Mouse (Mus musculus): ENCODE measurements around the gene Zfyve28. TPM values are rescaled to one million over a fixed set of nuclear protein-coding genes. Genes with fewer than 3 reads are reported as not detected.

Zfyve28 gene
- total and polyA plus RNA-seq, 2 experiments from 2014 or later = 3.0 to 10.1 TPM

DNA sequence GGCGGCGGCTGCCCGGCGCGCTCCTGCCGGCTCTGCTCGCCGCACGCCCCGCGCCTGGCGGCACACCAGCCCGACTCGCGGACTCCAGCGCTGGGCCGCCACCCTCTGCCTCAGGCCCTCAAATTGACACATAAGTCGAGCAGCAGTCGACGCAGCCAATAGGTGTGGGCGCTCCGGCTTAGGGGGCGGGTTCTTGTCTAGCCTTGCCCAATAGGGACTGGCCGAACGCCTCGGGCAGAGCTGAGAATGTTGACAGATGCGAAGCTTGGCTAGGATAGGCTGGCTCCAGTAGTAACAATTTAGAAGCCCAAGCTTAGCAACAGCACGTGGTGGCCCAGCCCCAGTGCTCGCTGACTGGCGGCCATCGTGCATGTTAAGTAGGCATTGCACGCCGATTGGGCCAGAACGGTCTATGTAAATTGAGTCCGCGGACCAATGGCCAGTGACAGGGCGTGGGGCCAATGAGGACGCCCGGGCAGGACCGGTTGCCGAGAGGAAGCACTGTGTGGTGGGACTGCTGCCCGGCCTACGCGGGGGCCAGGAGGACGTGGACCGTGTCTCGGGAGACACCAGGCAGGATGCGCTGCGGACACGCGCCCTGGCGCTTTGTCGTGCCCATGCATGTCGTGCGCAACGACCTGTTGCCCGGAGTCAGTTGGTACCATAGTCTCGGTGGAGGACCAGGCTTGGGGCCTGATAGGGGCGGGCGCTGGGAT, 100.5 kb downstream of the Zfyve28 start, which contains the start of gene Mxd4:
Mxd4 (minus strand) TSS at position 120 of the 716 bp plus-strand sequence.
- ATAC-seq (peak; percentile 99), DNase-seq (ENCODE audit: low spot score) (peak; percentile 100)
- under 1% methylated on average over 58 of the region's 60 CpGs for WGBS
- H3K36me3 ChIP-seq (ENCODE audit: insufficient read depth, low read length) = no peaks in the 10 kb centered on the region; the same call in 1 of the 2 replicates
- H3K9me3 ChIP-seq (ENCODE audit: low read length) = no peaks in the 10 kb centered on the region
- H3K4me2 ChIP-seq (ENCODE audit: low read depth, low read length) = peak within 1 kb of the TSS; percentile 87
- peak within 1 kb of the TSS; percentile 97 for H3K27ac ChIP-seq
- H3K4me3 ChIP-seq (ENCODE audit: low read length) = peak within 1 kb of the TSS; percentile 82
- peaks cover 37% of the 10 kb centered on the region for H3K4me1 ChIP-seq (ENCODE audit: insufficient read depth, low read length)
- H3K27me3 ChIP-seq (ENCODE audit: insufficient read depth, low read length) = no peaks in the 10 kb centered on the region
- no peak for TF ChIP-seq CTCF (IDR thresholded peaks at IDR 0.05; ENCODE audit: low read depth)
- H3K9ac ChIP-seq (replicated peaks; ENCODE audit: low read length) = peak within 1 kb of the TSS; percentile 79

DNA sequence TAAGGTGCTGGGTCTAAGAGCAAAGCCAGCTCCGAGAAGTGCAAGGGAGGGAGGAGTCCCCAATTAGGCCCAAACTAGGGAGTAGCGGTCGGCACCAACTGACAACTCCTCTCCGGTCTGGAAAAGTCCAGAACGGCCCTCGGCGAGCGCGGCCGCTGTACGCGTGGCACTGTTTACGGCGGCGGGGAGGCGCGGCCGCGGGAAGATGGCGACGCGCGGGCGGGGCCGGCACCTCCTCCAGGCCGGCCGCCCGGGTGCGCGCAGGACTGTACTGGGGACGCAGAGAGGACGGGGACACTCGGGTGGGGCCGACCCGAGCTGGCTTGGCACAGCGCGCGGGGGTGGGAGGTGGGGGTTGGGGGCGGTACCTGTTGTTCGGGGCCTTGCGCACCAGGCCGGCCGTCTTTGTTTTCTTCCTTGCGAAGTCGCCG, 101.3 kb downstream of the Zfyve28 start:
- H3K9ac ChIP-seq (replicated peaks; ENCODE audit: low read length) = peak overlapping the region; percentile 79
- H3K4me2 ChIP-seq (ENCODE audit: low read depth, low read length) = peak overlapping the region; percentile 87
- H3K4me1 ChIP-seq (ENCODE audit: insufficient read depth, low read length) = peaks cover 39% of the 10 kb centered on the region
- no peak for TF ChIP-seq CTCF (IDR thresholded peaks at IDR 0.05; ENCODE audit: low read depth)
- peak; percentile 64 for DNase-seq (ENCODE audit: low spot score)
- no peaks in the 10 kb centered on the region for H3K9me3 ChIP-seq (ENCODE audit: low read length)
- H3K27ac ChIP-seq = peak overlapping the region; percentile 97
- no peaks in the 10 kb centered on the region; the same call in 1 of the 2 replicates for H3K36me3 ChIP-seq (ENCODE audit: insufficient read depth, low read length)
- no peaks in the 10 kb centered on the region for H3K27me3 ChIP-seq (ENCODE audit: insufficient read depth, low read length)
- peak overlapping the region; percentile 82 for H3K4me3 ChIP-seq (ENCODE audit: low read length)
- no peak for ATAC-seq
- under 1% methylated on average over 43 of the region's 46 CpGs for WGBS

DNA sequence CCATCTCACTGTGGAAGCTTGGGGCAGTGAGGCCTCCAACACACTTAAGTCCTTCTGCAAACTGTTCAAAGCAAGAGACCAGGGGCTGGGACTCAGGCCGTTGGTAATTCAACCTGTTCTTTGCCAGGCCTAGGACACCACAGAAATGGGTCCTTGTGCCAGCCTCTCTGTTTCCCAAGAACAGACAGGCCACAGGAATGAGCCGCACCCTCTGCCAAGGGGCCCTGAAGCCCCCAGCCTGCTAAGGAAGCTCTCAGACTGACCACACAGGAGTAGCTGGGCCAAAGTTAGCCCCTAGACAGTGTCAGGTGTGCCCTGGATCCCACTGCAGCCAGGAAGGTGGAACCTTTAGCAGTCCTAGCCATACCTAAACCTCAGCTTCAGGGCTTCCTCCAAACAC, 101.9 kb downstream of the Zfyve28 start:
- WGBS = 39% methylated on average over 2 of the region's 2 CpGs
- Histone ChIP-seq H3K4me3 (ENCODE audit: low read length) (peak overlapping the region; percentile 82), H3K9ac (replicated peaks; ENCODE audit: low read length) (peak overlapping the region; percentile 79), H3K4me2 (ENCODE audit: low read depth, low read length) (peak overlapping the region; percentile 87), H3K9me3 (ENCODE audit: low read length) (no peaks in the 10 kb centered on the region), H3K4me1 (ENCODE audit: insufficient read depth, low read length) (peaks cover 39% of the 10 kb centered on the region), H3K27ac (peak overlapping the region; percentile 97), H3K27me3 (ENCODE audit: insufficient read depth, low read length) (no peaks in the 10 kb centered on the region), H3K36me3 (ENCODE audit: insufficient read depth, low read length) (no peaks in the 10 kb centered on the region; the same call in 1 of the 2 replicates)
- no peak for DNase-seq (ENCODE audit: low spot score)
- ATAC-seq = no peak
- TF ChIP-seq CTCF (IDR thresholded peaks at IDR 0.05; ENCODE audit: low read depth) = no peak

DNA sequence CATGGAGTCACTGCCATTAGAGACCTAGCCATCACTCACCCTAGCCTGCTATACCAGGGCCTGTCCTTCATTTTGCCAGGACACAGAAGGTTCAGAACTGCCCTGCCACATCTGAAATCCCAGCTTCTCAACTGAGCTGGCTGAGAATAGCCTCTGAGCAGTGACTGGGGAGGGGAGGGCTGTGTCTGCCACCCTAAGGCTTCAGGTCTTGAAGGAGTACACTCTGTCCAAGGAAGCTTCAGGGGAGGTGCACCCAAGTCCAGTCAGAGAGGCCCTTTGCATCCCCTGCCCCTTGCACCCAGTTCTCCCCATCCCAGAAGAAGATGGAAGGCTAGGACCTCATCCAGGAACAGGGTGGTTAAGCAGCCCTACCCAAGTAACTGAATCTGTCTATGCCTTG, 102.5 kb downstream of the Zfyve28 start:
- peak overlapping the region; percentile 87 for H3K4me2 ChIP-seq (ENCODE audit: low read depth, low read length)
- no peak for ATAC-seq
- no peaks in the 10 kb centered on the region for H3K27me3 ChIP-seq (ENCODE audit: insufficient read depth, low read length)
- TF ChIP-seq CTCF (IDR thresholded peaks at IDR 0.05; ENCODE audit: low read depth) = no peak
- H3K27ac ChIP-seq = no peak overlapping the region
- H3K9ac ChIP-seq (replicated peaks; ENCODE audit: low read length) = peak overlapping the region; percentile 79
- no peaks in the 10 kb centered on the region; the same call in 1 of the 2 replicates for H3K36me3 ChIP-seq (ENCODE audit: insufficient read depth, low read length)
- peak overlapping the region; percentile 82 for H3K4me3 ChIP-seq (ENCODE audit: low read length)
- H3K9me3 ChIP-seq (ENCODE audit: low read length) = no peaks in the 10 kb centered on the region
- peaks cover 39% of the 10 kb centered on the region for H3K4me1 ChIP-seq (ENCODE audit: insufficient read depth, low read length)
- no peak for DNase-seq (ENCODE audit: low spot score)

DNA sequence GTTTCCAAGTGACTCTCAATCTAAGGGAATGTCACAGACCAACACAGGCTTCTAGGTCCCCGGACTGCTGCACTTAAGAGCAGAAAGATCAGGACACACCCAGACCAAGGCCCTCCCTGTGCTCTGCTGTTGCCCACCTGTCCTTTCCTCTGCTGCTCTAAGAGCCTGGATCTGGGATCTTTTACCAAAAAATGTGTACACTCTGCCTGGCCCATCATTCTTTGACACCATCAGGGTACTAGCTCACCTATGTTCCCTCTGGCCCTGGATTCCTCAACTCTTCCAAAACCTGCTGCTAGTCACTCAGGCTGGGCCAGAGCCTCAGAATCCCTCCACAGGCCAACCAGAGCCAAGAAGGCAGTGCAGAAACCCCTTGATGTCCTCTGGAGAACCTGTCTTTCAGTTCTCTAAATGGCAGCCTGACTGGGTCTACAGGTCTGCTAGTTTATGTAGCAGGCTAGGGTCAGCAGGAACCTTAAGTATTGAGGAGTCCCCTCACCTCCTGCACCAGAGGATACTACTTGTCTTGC, 103.1 kb downstream of the Zfyve28 start:
- Histone ChIP-seq H3K27me3 (ENCODE audit: insufficient read depth, low read length) (no peaks in the 10 kb centered on the region), H3K27ac (no peak overlapping the region), H3K9ac (replicated peaks; ENCODE audit: low read length) (peak overlapping the region; percentile 79), H3K9me3 (ENCODE audit: low read length) (no peaks in the 10 kb centered on the region), H3K4me1 (ENCODE audit: insufficient read depth, low read length) (peaks cover 39% of the 10 kb centered on the region), H3K4me3 (ENCODE audit: low read length) (no peak overlapping the region), H3K36me3 (ENCODE audit: insufficient read depth, low read length) (no peaks in the 10 kb centered on the region; the same call in 1 of the 2 replicates), H3K4me2 (ENCODE audit: low read depth, low read length) (peak overlapping the region; percentile 87)
- DNase-seq (ENCODE audit: low spot score) = no peak
- ATAC-seq = no peak
- no peak for TF ChIP-seq CTCF (IDR thresholded peaks at IDR 0.05; ENCODE audit: low read depth)
- 90% methylated on average over 1 of the region's 1 CpGs for WGBS

DNA sequence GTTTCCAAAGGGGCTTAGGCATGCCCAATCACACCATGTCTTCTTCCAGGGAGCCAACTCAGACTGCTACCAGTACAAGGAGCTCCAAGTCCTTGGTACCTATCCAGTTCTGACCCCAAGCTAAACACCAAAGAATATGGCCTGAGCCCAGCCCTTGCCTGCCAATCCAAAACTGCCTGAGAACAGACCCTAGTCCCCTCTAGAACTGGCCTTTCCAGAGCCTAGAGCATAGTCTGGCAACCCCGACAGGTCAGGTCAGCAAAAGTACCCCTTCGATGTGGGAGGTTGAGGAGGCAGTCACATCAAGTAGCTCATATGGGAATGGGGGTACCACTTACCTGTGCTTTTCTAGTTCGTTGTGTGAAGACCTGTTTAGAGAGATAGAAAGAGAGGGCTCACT, 104.3 kb downstream of the Zfyve28 start:
- H3K4me3 ChIP-seq (ENCODE audit: low read length) = no peak overlapping the region
- H3K4me2 ChIP-seq (ENCODE audit: low read depth, low read length) = no peak overlapping the region
- no peaks in the 10 kb centered on the region; the same call in 1 of the 2 replicates for H3K36me3 ChIP-seq (ENCODE audit: insufficient read depth, low read length)
- H3K9ac ChIP-seq (replicated peaks; ENCODE audit: low read length) = no peak overlapping the region
- no peaks in the 10 kb centered on the region for H3K27me3 ChIP-seq (ENCODE audit: insufficient read depth, low read length)
- 93% methylated on average over 3 of the region's 3 CpGs for WGBS
- peak overlapping the region; percentile 8; the same call in 1 of the 2 replicates for H3K27ac ChIP-seq
- ATAC-seq (no peak), DNase-seq (ENCODE audit: low spot score) (no peak)
- no peak for TF ChIP-seq CTCF (IDR thresholded peaks at IDR 0.05; ENCODE audit: low read depth)
- H3K4me1 ChIP-seq (ENCODE audit: insufficient read depth, low read length) = peaks cover 39% of the 10 kb centered on the region
- H3K9me3 ChIP-seq (ENCODE audit: low read length) = no peaks in the 10 kb centered on the region

All from hindbrain, postnatal 0 days (tissue).